Mouse (Mus musculus): ENCODE results near the gene Rln1. TPM values are rescaled to one million over a fixed set of nuclear protein-coding genes. Genes with fewer than 3 reads are reported as not detected.

Rln1 gene
- polyA plus RNA-seq, 1 experiment: not detected

- H3K4me1 ChIP-seq (ENCODE audit: control insufficient read depth, insufficient read depth, insufficient read length, low read length): no peaks in the 10 kb centered on the region
- no peak overlapping the region for H3K4me3 ChIP-seq (ENCODE audit: insufficient read depth, low read depth, low read length)
- no peak overlapping the region for H3K27ac ChIP-seq (replicated peaks; ENCODE audit: low read depth, low read length)
These were observed 41.9 kb downstream of the Rln1 start for GRCm38 (mm10) chr19:29292546-29292945.

GRCm38 (mm10) chr19:29291532-29291931, 42.9 kb downstream of the Rln1 start:
- no peak overlapping the region for H3K4me3 ChIP-seq (ENCODE audit: insufficient read depth, low read depth, low read length)
- no peak overlapping the region for H3K27ac ChIP-seq (replicated peaks; ENCODE audit: low read depth, low read length)
- H3K4me1 ChIP-seq (ENCODE audit: control insufficient read depth, insufficient read depth, insufficient read length, low read length): no peaks in the 10 kb centered on the region

GRCm38 (mm10) chr19:29287863-29288262, 46.6 kb downstream of the Rln1 start:
- Histone ChIP-seq H3K27ac (replicated peaks; ENCODE audit: low read depth, low read length) (no peak overlapping the region), H3K4me1 (ENCODE audit: control insufficient read depth, insufficient read depth, insufficient read length, low read length) (no peaks in the 10 kb centered on the region; the same call in 1 of the 2 replicates)

GRCm38 (mm10) chr19:29285451-29285869, 49.0 kb downstream of the Rln1 start:
- Histone ChIP-seq H3K4me1 (ENCODE audit: control insufficient read depth, insufficient read depth, insufficient read length, low read length) (no peaks in the 10 kb centered on the region; the same call in 1 of the 2 replicates), H3K27ac (replicated peaks; ENCODE audit: low read depth, low read length) (no peak overlapping the region), H3K4me3 (ENCODE audit: insufficient read depth, low read depth, low read length) (no peak overlapping the region)

More at GRCm38 (mm10) chr19:29287863-29288262, 46.6 kb downstream of the Rln1 start:
- H3K4me3 ChIP-seq (ENCODE audit: insufficient read depth, low read depth, low read length): no peak overlapping the region

Other genes starting within 250 kb of the Rln1 start
- 11.7 and 12.8 TPM in 2 replicates for gene Rcl1, start 233.3 kb downstream of the Rln1 start, polyA plus RNA-seq (2012; ENCODE audit: insufficient read depth, insufficient read length, missing spikeins)
- gene Jak2, start 82.8 kb downstream of the Rln1 start, polyA plus RNA-seq (2012; ENCODE audit: insufficient read depth, insufficient read length, missing spikeins): 9.3 and 11.6 TPM in 2 replicates
- 8.0 and 8.2 TPM in 2 replicates for gene Insl6, start 9.3 kb downstream of the Rln1 start, polyA plus RNA-seq (2012; ENCODE audit: insufficient read depth, insufficient read length, missing spikeins)
- 118 and 119 TPM in 2 replicates for gene Plgrkt, start 32.7 kb upstream of the Rln1 start, polyA plus RNA-seq (2012; ENCODE audit: insufficient read depth, insufficient read length, missing spikeins)
- gene Cd274, start 32.8 kb upstream of the Rln1 start, polyA plus RNA-seq (2012; ENCODE audit: insufficient read depth, insufficient read length, missing spikeins): 52.6 and 58.2 TPM in 2 replicates
- not detected in 2 replicates for gene Pdcd1lg2, start 76.2 kb upstream of the Rln1 start, polyA plus RNA-seq (2012; ENCODE audit: insufficient read depth, insufficient read length, missing spikeins)
- gene Ric1, start 187.6 kb upstream of the Rln1 start, polyA plus RNA-seq (2012; ENCODE audit: insufficient read depth, insufficient read length, missing spikeins): 21.6 and 23.3 TPM in 2 replicates